Mouse (Mus musculus) forebrain, embryonic 13.5 days (tissue): Measurements from ENCODE around the gene Fgf15. TPM values are rescaled to one million over a fixed set of nuclear protein-coding genes. Genes with fewer than 3 reads are reported as not detected.
"Not testable (repeated sequence)": the region's sequence is repeated elsewhere in the genome, so short reads cannot be mapped to it uniquely, and the experiment has no call there.

Experiments used
- ATAC-seq: fragments of 200-750 bp; cut with Nextera tagmentation; 2 replicates; pipeline ENCODE4 v1.8.0; 2017
- H3K27ac ChIP-seq: fragments of 300-500 bp; sonication (generic); 2 replicates; pipeline ENCODE4 v1.5.1; 2015; ENCODE audit warnings: inconsistent platforms, mild to moderate bottlenecking, moderate library complexity
- H3K27me3 ChIP-seq: fragments of 300-500 bp; sonication (generic); 2 replicates; pipeline ENCODE4 v1.6.1; 2015; ENCODE audit warnings: mild to moderate bottlenecking, inconsistent platforms
- H3K36me3 ChIP-seq: fragments of 300-500 bp; sonication (generic); 2 replicates; pipeline ENCODE4 v1.6.1; 2015; ENCODE audit warnings: mild to moderate bottlenecking, inconsistent platforms; ENCODE audit not compliant: poor library complexity, severe bottlenecking
- H3K4me1 ChIP-seq: fragments of 300-500 bp; sonication (generic); 2 replicates; pipeline ENCODE4 v1.6.1; 2015; ENCODE audit warnings: inconsistent platforms
- H3K4me2 ChIP-seq: fragments of 300-500 bp; sonication (generic); 2 replicates; pipeline ENCODE4 v1.6.1; 2015; ENCODE audit warnings: inconsistent platforms, mild to moderate bottlenecking, moderate library complexity
- H3K4me3 ChIP-seq: fragments of 300-500 bp; sonication (generic); 2 replicates; pipeline ENCODE4 v1.5.1; 2015; ENCODE audit warnings: mild to moderate bottlenecking, inconsistent platforms
- H3K9ac ChIP-seq: fragments of 300-500 bp; sonication (generic); 2 replicates; pipeline ENCODE4 v1.6.1; 2015; ENCODE audit warnings: mild to moderate bottlenecking, inconsistent platforms
- H3K9me3 ChIP-seq: fragments of 300-500 bp; sonication (generic); replicated peaks from 2 replicates; pipeline ENCODE4 v1.6.1; 2016; ENCODE audit warnings: inconsistent platforms
- WGBS: fragments of 180-500 bp; shearing (Covaris S2); methylation state at CpG from one replicate; pipeline ENCODE4 v1.1.7; 2015; 5-methylcytosine and 5-hydroxymethylcytosine counted together
- polyA plus RNA-seq: library from polyadenylated mRNA; unstranded; fragments of >200 nt; fragmentation: Nextera tagmentation; extraction: Ambion mirVana; gene quantifications from 2 replicates; pipeline ENCODE4 v1.2.1, GENCODE M21; 2015

Fgf15 gene
- polyA plus RNA-seq, 1 experiment from 2014 or later: 48.2 TPM

- H3K9ac ChIP-seq: no peak overlapping the region
- ATAC-seq: no peak
- H3K36me3 ChIP-seq: no peaks in the 10 kb centered on the region
- H3K27ac ChIP-seq: no peak overlapping the region
- H3K27me3 ChIP-seq: peaks cover 66% of the 10 kb centered on the region
- peak overlapping the region; percentile 94; the same call in 1 of the 2 replicates for H3K4me2 ChIP-seq
- H3K9me3 ChIP-seq: no peaks in the 10 kb centered on the region
- H3K4me1 ChIP-seq: peaks cover 37% of the 10 kb centered on the region
- H3K4me3 ChIP-seq: no peak overlapping the region
- WGBS: 0% methylated on average over 5 of the region's 5 CpGs
Measured at GRCm38 (mm10) chr7:144894191-144894590, 2.1 kb upstream of the Fgf15 start.

DNA sequence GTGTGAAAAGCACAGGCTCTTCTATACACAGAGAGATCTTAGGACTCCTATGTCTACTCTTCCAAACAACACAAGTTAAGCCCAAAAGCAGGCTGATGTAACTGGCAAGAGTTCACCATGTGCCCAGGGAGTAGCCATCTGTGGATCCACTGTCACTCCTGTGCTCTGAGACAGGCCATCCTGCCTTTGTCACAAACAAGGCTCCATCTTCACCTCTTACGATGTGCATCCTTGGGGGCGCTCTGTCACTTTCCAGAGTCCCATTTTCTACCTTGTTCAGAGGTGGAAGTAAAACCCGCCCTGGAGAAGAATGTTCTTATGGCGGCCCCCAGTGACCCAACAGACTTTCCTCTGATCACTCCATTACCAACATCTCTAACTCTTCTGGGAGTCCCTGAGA is 1.6 kb upstream of the Fgf15 start:
- Histone ChIP-seq H3K4me1 (peaks cover 36% of the 10 kb centered on the region), H3K27me3 (peaks cover 66% of the 10 kb centered on the region), H3K27ac (peak overlapping the region; percentile 83), H3K4me2 (peak overlapping the region; percentile 94), H3K4me3 (peak overlapping the region; percentile 47), H3K9ac (peak overlapping the region; percentile 65; the same call in 1 of the 2 replicates), H3K36me3 (no peaks in the 10 kb centered on the region), H3K9me3 (no peaks in the 10 kb centered on the region)
- ATAC-seq: no peak
- 4% methylated on average over 4 of the region's 4 CpGs for WGBS

- Histone ChIP-seq H3K4me2 (peak overlapping the region; percentile 94), H3K9ac (peak overlapping the region; percentile 65), H3K27me3 (peaks cover 68% of the 10 kb centered on the region), H3K27ac (peak overlapping the region; percentile 83), H3K4me1 (peaks cover 36% of the 10 kb centered on the region), H3K9me3 (no peaks in the 10 kb centered on the region), H3K4me3 (peak overlapping the region; percentile 47), H3K36me3 (no peaks in the 10 kb centered on the region)
- under 1% methylated on average over 37 of the region's 37 CpGs for WGBS
- peak; percentile 81 for ATAC-seq
Measured at GRCm38 (mm10) chr7:144895305-144896111, 823 bp upstream of the Fgf15 start.

DNA sequence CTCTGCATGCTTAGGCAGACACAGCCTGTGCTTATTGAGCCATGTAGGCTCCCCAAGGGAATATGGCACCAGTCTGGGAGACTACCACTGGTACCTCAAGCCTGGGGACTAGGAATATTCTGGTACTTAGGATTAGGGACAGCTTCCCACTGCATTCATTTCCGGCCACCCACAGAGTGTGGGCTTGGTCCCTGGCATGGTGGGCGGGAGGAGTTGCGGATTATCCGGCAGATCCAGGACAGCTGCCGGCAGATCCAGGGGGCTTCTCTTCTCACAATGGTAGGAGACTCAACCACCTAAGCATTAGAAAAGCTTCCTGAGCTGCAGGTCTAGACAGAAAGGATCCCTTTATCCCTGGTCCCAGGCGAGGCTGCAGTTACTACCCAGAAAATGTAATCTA is 2.2 kb downstream of the Fgf15 start:
- WGBS: 22% methylated on average over 6 of the region's 6 CpGs
- H3K27me3 ChIP-seq: peaks cover 56% of the 10 kb centered on the region
- no peak overlapping the region; the same call in 1 of the 2 replicates for H3K9ac ChIP-seq
- H3K9me3 ChIP-seq: no peaks in the 10 kb centered on the region
- no peaks in the 10 kb centered on the region for H3K36me3 ChIP-seq
- peak overlapping the region; percentile 47 for H3K4me3 ChIP-seq
- no peak for ATAC-seq
- H3K27ac ChIP-seq: no peak overlapping the region
- H3K4me2 ChIP-seq: peak overlapping the region; percentile 94
- H3K4me1 ChIP-seq: peaks cover 36% of the 10 kb centered on the region

DNA sequence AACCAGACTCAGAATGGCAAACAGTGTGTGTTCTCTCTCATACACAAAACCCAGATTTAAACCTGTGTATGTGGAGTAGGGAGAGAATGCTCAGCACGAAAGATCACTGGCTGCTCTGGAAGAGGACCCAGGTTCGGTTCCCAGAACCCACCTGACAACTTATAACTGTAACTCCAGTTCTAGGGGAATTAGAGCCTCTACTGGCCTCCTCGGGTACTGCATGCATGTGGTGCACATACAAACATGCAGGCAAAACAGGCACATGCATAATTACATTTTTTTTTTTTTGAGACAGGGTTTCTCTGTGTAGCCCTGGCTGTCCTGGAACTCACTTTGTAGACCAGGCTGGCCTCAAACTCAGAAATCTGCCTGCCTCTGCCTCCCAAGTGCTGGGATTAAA is 9.2 kb downstream of the Fgf15 start:
- H3K36me3 ChIP-seq, H3K9ac ChIP-seq, H3K27ac ChIP-seq, H3K9me3 ChIP-seq, H3K4me1 ChIP-seq, H3K27me3 ChIP-seq, H3K4me2 ChIP-seq, ATAC-seq, H3K4me3 ChIP-seq: not testable (repeated sequence)
- 95% methylated on average over 3 of the region's 3 CpGs for WGBS

GRCm38 (mm10) chr7:144906708-144907397 is 10.5 kb downstream of the Fgf15 start:
- H3K4me3 ChIP-seq: no peak overlapping the region
- H3K9me3 ChIP-seq: no peaks in the 10 kb centered on the region
- 10% methylated on average over 28 of the region's 28 CpGs for WGBS
- peak overlapping the region; percentile 48 for H3K4me2 ChIP-seq
- no peaks in the 10 kb centered on the region for H3K36me3 ChIP-seq
- H3K9ac ChIP-seq: peak overlapping the region; percentile 36; the same call in 1 of the 2 replicates
- H3K27me3 ChIP-seq: peaks cover 7% of the 10 kb centered on the region; the same call in 1 of the 2 replicates
- ATAC-seq: peak; percentile 48; the same call in 1 of the 2 replicates
- peaks cover 7% of the 10 kb centered on the region; the same call in 1 of the 2 replicates for H3K4me1 ChIP-seq
- H3K27ac ChIP-seq: no peak overlapping the region

- WGBS: 14% methylated on average over 8 of the region's 8 CpGs
- ATAC-seq: no peak
- peaks cover 7% of the 10 kb centered on the region; the same call in 1 of the 2 replicates for H3K27me3 ChIP-seq
- H3K9ac ChIP-seq: no peak overlapping the region
- H3K4me1 ChIP-seq: peaks cover 7% of the 10 kb centered on the region; the same call in 1 of the 2 replicates
- H3K4me3 ChIP-seq: no peak overlapping the region
- no peaks in the 10 kb centered on the region for H3K36me3 ChIP-seq
- no peaks in the 10 kb centered on the region for H3K9me3 ChIP-seq
- H3K27ac ChIP-seq: no peak overlapping the region
- H3K4me2 ChIP-seq: no peak overlapping the region
Measured at GRCm38 (mm10) chr7:144907793-144908192, 11.5 kb downstream of the Fgf15 start.

GRCm38 (mm10) chr7:144908705-144909104 is 12.4 kb downstream of the Fgf15 start:
- H3K9me3 ChIP-seq: no peaks in the 10 kb centered on the region
- no peak overlapping the region for H3K4me2 ChIP-seq
- WGBS: 42% methylated on average over 7 of the region's 7 CpGs
- H3K27ac ChIP-seq: no peak overlapping the region
- H3K4me1 ChIP-seq: peaks cover 7% of the 10 kb centered on the region; the same call in 1 of the 2 replicates
- peaks cover 7% of the 10 kb centered on the region; the same call in 1 of the 2 replicates for H3K27me3 ChIP-seq
- H3K36me3 ChIP-seq: no peaks in the 10 kb centered on the region
- no peak overlapping the region for H3K4me3 ChIP-seq
- H3K9ac ChIP-seq: no peak overlapping the region
- peak; percentile 60; the same call in 1 of the 2 replicates for ATAC-seq

DNA sequence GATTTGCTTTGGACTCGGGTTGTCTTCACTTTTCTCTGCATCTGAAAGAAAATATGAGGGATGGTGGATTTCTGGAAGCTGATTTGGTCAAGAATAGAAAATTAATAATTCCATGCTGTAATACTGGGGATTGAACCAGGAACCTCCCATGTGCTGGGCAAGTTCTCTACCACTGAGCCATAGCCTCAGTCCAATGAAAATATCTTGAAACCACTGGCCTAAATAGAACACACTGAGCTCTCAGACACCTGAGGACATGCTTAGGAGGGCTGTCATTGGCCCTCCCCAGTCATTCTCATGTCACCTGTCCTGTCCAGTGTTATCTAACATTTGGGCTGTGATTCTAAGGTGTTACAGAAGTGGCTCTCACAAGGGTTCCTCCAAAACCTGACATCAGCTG is 14.8 kb downstream of the Fgf15 start:
- H3K27me3 ChIP-seq: 0 out of 2 replicates have a peak, but pooled peaks cover 7% of the 10 kb centered on the region
- peaks cover 15% of the 10 kb centered on the region for H3K4me1 ChIP-seq
- no peak overlapping the region for H3K27ac ChIP-seq
- no peak overlapping the region for H3K4me3 ChIP-seq
- no peak overlapping the region for H3K9ac ChIP-seq
- no peaks in the 10 kb centered on the region for H3K36me3 ChIP-seq
- ATAC-seq: no peak
- no peaks in the 10 kb centered on the region for H3K9me3 ChIP-seq
- H3K4me2 ChIP-seq: no peak overlapping the region
- WGBS: 88% methylated on average over 1 of the region's 1 CpGs

DNA sequence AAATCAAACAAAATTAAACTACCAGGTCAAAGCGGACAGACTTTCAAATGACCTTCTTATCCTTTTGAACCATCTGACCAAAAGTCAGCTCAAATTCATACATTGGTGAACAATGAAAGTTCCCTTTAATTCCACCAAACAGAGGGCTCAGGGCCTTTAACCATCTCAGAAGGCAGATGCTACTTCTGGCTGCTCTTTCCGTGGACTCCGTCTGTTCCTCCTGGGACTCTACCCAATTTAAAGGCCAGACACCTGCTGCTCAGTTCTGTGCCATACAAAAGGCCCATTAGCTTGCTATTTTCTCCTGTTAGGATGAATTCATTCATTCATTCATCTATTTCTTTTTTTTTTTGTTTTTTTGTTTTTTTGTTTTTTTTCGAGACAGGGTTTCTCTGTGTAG is 16.6 kb downstream of the Fgf15 start:
- H3K27ac ChIP-seq: no peak overlapping the region
- 69% methylated on average over 4 of the region's 4 CpGs for WGBS
- ATAC-seq: no peak
- 0 out of 2 replicates have a peak, but pooled peaks cover 4% of the 10 kb centered on the region for H3K27me3 ChIP-seq
- H3K4me3 ChIP-seq: no peak overlapping the region
- no peak overlapping the region for H3K4me2 ChIP-seq
- no peaks in the 10 kb centered on the region for H3K9me3 ChIP-seq
- H3K36me3 ChIP-seq: peaks cover 9% of the 10 kb centered on the region
- peaks cover 13% of the 10 kb centered on the region for H3K4me1 ChIP-seq
- H3K9ac ChIP-seq: no peak overlapping the region

DNA sequence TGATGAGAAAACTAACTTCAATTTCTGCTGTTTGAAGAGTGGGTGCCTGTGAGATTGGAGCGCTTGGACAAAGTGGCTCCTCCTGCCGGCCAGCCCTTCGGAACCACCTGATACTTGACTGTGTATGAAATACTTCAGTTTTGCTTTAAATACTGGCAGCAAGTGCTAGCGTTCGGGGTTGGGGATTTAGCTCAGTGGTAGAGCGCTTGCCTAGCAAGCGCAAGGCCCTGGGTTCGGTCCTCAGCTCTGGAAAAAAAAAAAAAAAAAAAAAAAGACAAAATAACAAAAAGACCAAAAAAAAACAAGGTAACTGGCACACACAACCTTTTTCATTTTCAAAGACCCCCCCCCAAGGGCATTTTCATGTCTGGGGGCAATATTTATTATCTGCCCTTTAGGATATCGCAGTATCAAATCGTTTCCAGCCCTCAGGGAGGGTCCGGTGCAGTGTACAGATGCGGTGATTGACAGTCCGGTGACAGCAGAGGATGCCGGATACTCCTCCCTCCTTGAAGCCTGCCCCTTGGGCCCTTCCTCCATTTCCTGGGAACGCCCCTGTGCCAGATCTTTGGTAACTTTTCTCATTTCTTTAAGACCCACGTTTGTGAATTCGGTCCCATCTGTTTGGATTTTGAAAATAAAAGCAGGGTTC is 18.1 kb downstream of the Fgf15 start:
- Histone ChIP-seq H3K36me3 (peaks cover 23% of the 10 kb centered on the region), H3K4me1 (peaks cover 13% of the 10 kb centered on the region), H3K9me3 (no peaks in the 10 kb centered on the region), H3K4me2 (peak overlapping the region; percentile 94), H3K27ac (peak overlapping the region; percentile 16; the same call in 1 of the 2 replicates), H3K4me3 (peak overlapping the region; percentile 85), H3K27me3 (no peaks in the 10 kb centered on the region), H3K9ac (peak overlapping the region; percentile 87)
- WGBS: 5% methylated on average over 17 of the region's 17 CpGs
- peak; percentile 91 for ATAC-seq
